Mouse (Mus musculus): ENCODE data around the gene Kat5. TPM values are rescaled to one million over a fixed set of nuclear protein-coding genes. Genes with fewer than 3 reads are reported as not detected.

Gene Kat5
- polyA plus RNA-seq, 1 experiment from 2014 or later = 82.3 TPM

- ATAC-seq (replicated peaks) = no peak
- peak overlapping the region; percentile 69 for H3K9ac ChIP-seq
- H3K27me3 ChIP-seq (replicated peaks) = peaks cover 34% of the 10 kb centered on the region
- peak overlapping the region; percentile 83 for H3K4me2 ChIP-seq
- H3K36me3 ChIP-seq (replicated peaks) = no peaks in the 10 kb centered on the region
- H3K4me3 ChIP-seq = peak overlapping the region; percentile 75
- H3K9me3 ChIP-seq = no peaks in the 10 kb centered on the region
- peaks cover 21% of the 10 kb centered on the region for H3K4me1 ChIP-seq
- H3K27ac ChIP-seq = peak overlapping the region; percentile 85
- under 1% methylated on average over 26 of the region's 26 CpGs for WGBS
These were observed 42.9 kb downstream of the Kat5 start for GRCm38 (mm10) chr19:5567180-5567533.

GRCm38 (mm10) chr19:5566316-5566715 lies 43.7 kb downstream of the Kat5 start:
- peak overlapping the region; percentile 83; the same call in 1 of the 2 replicates for H3K4me2 ChIP-seq
- H3K36me3 ChIP-seq (replicated peaks) = no peaks in the 10 kb centered on the region
- 59% methylated on average over 5 of the region's 5 CpGs for WGBS
- ATAC-seq (replicated peaks) = no peak
- no peak overlapping the region for H3K27ac ChIP-seq
- peaks cover 42% of the 10 kb centered on the region for H3K27me3 ChIP-seq (replicated peaks)
- H3K4me1 ChIP-seq = peaks cover 21% of the 10 kb centered on the region
- H3K9me3 ChIP-seq = no peaks in the 10 kb centered on the region
- H3K4me3 ChIP-seq = no peak overlapping the region
- H3K9ac ChIP-seq = no peak overlapping the region

GRCm38 (mm10) chr19:5562776-5563175 lies 47.3 kb downstream of the Kat5 start:
- WGBS = 93% methylated on average over 10 of the region's 10 CpGs
- no peak for ATAC-seq (replicated peaks)
- Histone ChIP-seq H3K9ac (no peak overlapping the region), H3K4me1 (peaks cover 27% of the 10 kb centered on the region), H3K4me3 (no peak overlapping the region), H3K36me3 (replicated peaks) (no peaks in the 10 kb centered on the region), H3K4me2 (no peak overlapping the region), H3K27ac (no peak overlapping the region), H3K27me3 (replicated peaks) (peaks cover 78% of the 10 kb centered on the region), H3K9me3 (no peaks in the 10 kb centered on the region)

GRCm38 (mm10) chr19:5561886-5562285 lies 48.2 kb downstream of the Kat5 start:
- WGBS = 53% methylated on average over 3 of the region's 3 CpGs
- Histone ChIP-seq H3K4me3 (no peak overlapping the region), H3K36me3 (replicated peaks) (no peaks in the 10 kb centered on the region), H3K4me2 (no peak overlapping the region), H3K4me1 (peaks cover 22% of the 10 kb centered on the region), H3K9ac (no peak overlapping the region), H3K27me3 (replicated peaks) (peaks cover 84% of the 10 kb centered on the region), H3K27ac (no peak overlapping the region), H3K9me3 (no peaks in the 10 kb centered on the region)
- no peak for ATAC-seq (replicated peaks)

- WGBS = 19% methylated on average over 10 of the region's 10 CpGs
- ATAC-seq (replicated peaks) = no peak
- Histone ChIP-seq H3K4me1 (peaks cover 17% of the 10 kb centered on the region), H3K36me3 (replicated peaks) (no peaks in the 10 kb centered on the region), H3K4me3 (peak overlapping the region; percentile 36; the same call in 1 of the 2 replicates), H3K27me3 (replicated peaks) (peaks cover 83% of the 10 kb centered on the region), H3K9me3 (no peaks in the 10 kb centered on the region), H3K9ac (no peak overlapping the region), H3K27ac (no peak overlapping the region), H3K4me2 (peak overlapping the region; percentile 74)
These were observed 48.7 kb downstream of the Kat5 start for GRCm38 (mm10) chr19:5561252-5561790.

GRCm38 (mm10) chr19:5560457-5561041 lies 49.5 kb downstream of the Kat5 start, which contains the start of gene Ovol1:
TSS of gene Ovol1 (minus strand) at chr19:5560646.
- H3K9ac ChIP-seq = peak within 1 kb of the TSS; percentile 25; the same call in 1 of the 2 replicates
- no peak for ATAC-seq (replicated peaks)
- WGBS = under 1% methylated on average over 57 of the region's 57 CpGs

GRCm38 (mm10) chr19:5559631-5560456 lies 50.2 kb downstream of the Kat5 start:
- Histone ChIP-seq H3K27me3 (replicated peaks) (peaks cover 83% of the 10 kb centered on the region), H3K36me3 (replicated peaks) (no peaks in the 10 kb centered on the region), H3K9ac (peak overlapping the region; percentile 23; the same call in 1 of the 2 replicates), H3K27ac (no peak overlapping the region), H3K4me2 (peak overlapping the region; percentile 74), H3K4me3 (peak overlapping the region; percentile 36), H3K9me3 (no peaks in the 10 kb centered on the region), H3K4me1 (peaks cover 17% of the 10 kb centered on the region)
- WGBS = under 1% methylated on average over 69 of the region's 69 CpGs
- no peak for ATAC-seq (replicated peaks)

More at GRCm38 (mm10) chr19:5560457-5561041, 49.5 kb downstream of the Kat5 start, which contains the start of gene Ovol1:
- no peaks in the 10 kb centered on the region for H3K36me3 ChIP-seq (replicated peaks)
- H3K9me3 ChIP-seq = no peaks in the 10 kb centered on the region
- H3K4me1 ChIP-seq = peaks cover 17% of the 10 kb centered on the region
- peak within 1 kb of the TSS; percentile 74 for H3K4me2 ChIP-seq
- H3K4me3 ChIP-seq = peak within 1 kb of the TSS; percentile 36
- H3K27ac ChIP-seq = no peak within 1 kb of the TSS
- H3K27me3 ChIP-seq (replicated peaks) = peaks cover 85% of the 10 kb centered on the region

GRCm38 (mm10) chr19:5559229-5559628 lies 50.8 kb downstream of the Kat5 start:
- Histone ChIP-seq H3K4me3 (peak overlapping the region; percentile 36), H3K27me3 (replicated peaks) (peaks cover 81% of the 10 kb centered on the region), H3K9me3 (no peaks in the 10 kb centered on the region), H3K36me3 (replicated peaks) (no peaks in the 10 kb centered on the region), H3K9ac (no peak overlapping the region), H3K4me1 (peaks cover 17% of the 10 kb centered on the region), H3K27ac (no peak overlapping the region), H3K4me2 (peak overlapping the region; percentile 74; the same call in 1 of the 2 replicates)
- no peak for ATAC-seq (replicated peaks)
- WGBS = 16% methylated on average over 8 of the region's 8 CpGs

GRCm38 (mm10) chr19:5558770-5559169 lies 51.3 kb downstream of the Kat5 start:
- peaks cover 76% of the 10 kb centered on the region for H3K27me3 ChIP-seq (replicated peaks)
- H3K9ac ChIP-seq = no peak overlapping the region
- H3K4me3 ChIP-seq = no peak overlapping the region
- H3K36me3 ChIP-seq (replicated peaks) = no peaks in the 10 kb centered on the region
- no peak overlapping the region for H3K4me2 ChIP-seq
- H3K27ac ChIP-seq = no peak overlapping the region
- no peaks in the 10 kb centered on the region for H3K9me3 ChIP-seq
- peaks cover 17% of the 10 kb centered on the region for H3K4me1 ChIP-seq
- no peak for ATAC-seq (replicated peaks)
- 61% methylated on average over 8 of the region's 8 CpGs for WGBS

- H3K36me3 ChIP-seq (replicated peaks) = no peaks in the 10 kb centered on the region
- H3K27me3 ChIP-seq (replicated peaks) = peaks cover 71% of the 10 kb centered on the region
- H3K9ac ChIP-seq = no peak overlapping the region
- no peak for ATAC-seq (replicated peaks)
- no peak overlapping the region for H3K27ac ChIP-seq
- WGBS = 31% methylated on average over 7 of the region's 7 CpGs
- no peak overlapping the region for H3K4me3 ChIP-seq
- H3K9me3 ChIP-seq = no peaks in the 10 kb centered on the region
- H3K4me1 ChIP-seq = peaks cover 17% of the 10 kb centered on the region
- H3K4me2 ChIP-seq = no peak overlapping the region
These were observed 51.9 kb downstream of the Kat5 start for GRCm38 (mm10) chr19:5558169-5558568.

- Histone ChIP-seq H3K27me3 (replicated peaks) (peaks cover 32% of the 10 kb centered on the region), H3K27ac (no peak overlapping the region), H3K9ac (no peak overlapping the region), H3K4me1 (no peaks in the 10 kb centered on the region), H3K36me3 (replicated peaks) (no peaks in the 10 kb centered on the region), H3K4me3 (no peak overlapping the region), H3K4me2 (no peak overlapping the region), H3K9me3 (no peaks in the 10 kb centered on the region)
- ATAC-seq (replicated peaks) = no peak
- 82% methylated on average over 14 of the region's 14 CpGs for WGBS
These were observed 55.8 kb downstream of the Kat5 start for GRCm38 (mm10) chr19:5554212-5554611.

- 63% methylated on average over 8 of the region's 8 CpGs for WGBS
- no peak overlapping the region for H3K4me3 ChIP-seq
- H3K9ac ChIP-seq = no peak overlapping the region
- no peaks in the 10 kb centered on the region for H3K4me1 ChIP-seq
- no peak overlapping the region for H3K4me2 ChIP-seq
- H3K9me3 ChIP-seq = no peaks in the 10 kb centered on the region
- no peaks in the 10 kb centered on the region for H3K36me3 ChIP-seq (replicated peaks)
- peaks cover 27% of the 10 kb centered on the region for H3K27me3 ChIP-seq (replicated peaks)
- no peak overlapping the region for H3K27ac ChIP-seq
- no peak for ATAC-seq (replicated peaks)
These were observed 56.2 kb downstream of the Kat5 start for GRCm38 (mm10) chr19:5553802-5554201.

Measured in midbrain, embryonic 15.5 days (tissue).